Mouse (Mus musculus): ENCODE results near the gene Cnppd1.

DNA sequence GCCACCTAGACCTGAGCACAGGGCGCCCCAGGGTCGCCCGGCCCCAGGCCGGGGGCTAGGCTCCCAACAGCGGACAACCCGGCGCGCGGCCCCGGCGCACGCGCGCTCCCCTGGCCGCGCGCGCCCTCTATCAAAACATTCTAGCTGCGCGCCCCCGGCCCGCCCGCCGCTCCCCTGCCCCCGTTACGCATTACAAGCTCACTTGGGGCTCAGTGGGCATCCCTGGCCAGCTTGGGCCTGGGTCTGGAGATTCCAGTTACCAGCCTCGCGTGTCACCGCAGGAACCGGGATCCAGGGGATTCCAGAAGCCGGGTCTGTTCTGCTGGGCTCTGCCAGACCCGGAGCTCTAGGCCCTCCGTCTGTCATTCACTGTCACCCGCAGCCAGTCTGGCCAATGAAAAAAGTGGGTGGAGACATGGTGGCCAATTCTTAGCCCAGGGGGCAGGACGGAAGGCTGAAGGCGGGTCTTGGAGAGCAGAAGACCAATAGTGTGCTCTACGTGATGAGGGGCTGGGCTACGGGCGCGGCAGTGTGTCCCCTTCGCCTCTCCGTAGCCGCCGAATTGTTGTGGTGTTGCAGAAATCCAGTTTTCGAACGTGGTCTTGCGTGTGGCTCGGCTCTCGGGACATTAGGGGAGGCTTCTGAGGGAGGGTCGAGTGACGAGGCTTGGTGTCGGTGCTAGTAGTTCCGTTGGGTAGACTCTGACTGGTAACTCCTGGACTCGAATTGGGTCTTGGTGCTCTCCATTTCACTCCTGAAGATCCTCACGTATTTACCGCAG, 49.3 kb upstream of the Cnppd1 start, which contains the start of the genes Ankzf1 and Atg9a:
- TF ChIP-seq CTCF (IDR thresholded peaks at IDR 0.05; ENCODE audit: low read depth) = peak; percentile 22; the same call in 1 of the 2 replicates
- no peak for TF ChIP-seq EP300 (optimal IDR thresholded peaks at IDR 0.05)

All from stomach, postnatal 0 days (tissue).